Mouse (Mus musculus): ENCODE data around the gene Irgm1. TPM values are rescaled to one million over a fixed set of nuclear protein-coding genes. Genes with fewer than 3 reads are reported as not detected.
"Not testable (repeated sequence)": the region's sequence is repeated elsewhere in the genome, so short reads cannot be mapped to it uniquely, and the experiment has no call there.

Gene Irgm1
- 1.9 and 2.2 TPM in 2 replicates for polyA plus RNA-seq (2014; fragmentation: Nextera tagmentation; extraction: Ambion mirVana)

- H3K4me1 ChIP-seq (ENCODE audit: control insufficient read depth, insufficient read depth, low read length): peaks cover 3% of the 10 kb centered on the region; the same call in 1 of the 2 replicates
- 2% methylated on average over 19 of the region's 19 CpGs for WGBS
- ATAC-seq: peak; percentile 63
These were observed at the start of gene Irgm1 for GRCm38 (mm10) chr11:48871201-48871772. Irgm1 (minus strand) TSS chr11:48871683.

GRCm38 (mm10) chr11:48918380-48918779 is 46.9 kb upstream of the Irgm1 start:
- DNase-seq (ENCODE audit: low spot score) (no peak), ATAC-seq (no peak)
- WGBS: 94% methylated on average over 3 of the region's 3 CpGs

More at GRCm38 (mm10) chr11:48871201-48871772, at the start of gene Irgm1:
- peak within 1 kb of the TSS; percentile 65 for H3K9ac ChIP-seq (ENCODE audit: low read length)
- H3K36me3 ChIP-seq (ENCODE audit: control insufficient read depth, insufficient read depth, low read length): no peaks in the 10 kb centered on the region
- H3K27me3 ChIP-seq (replicated peaks; ENCODE audit: control insufficient read depth, insufficient read depth, low read length): no peaks in the 10 kb centered on the region
- H3K4me2 ChIP-seq (ENCODE audit: low read length): peak within 1 kb of the TSS; percentile 61
- no peaks in the 10 kb centered on the region for H3K9me3 ChIP-seq (replicated peaks; ENCODE audit: control insufficient read depth, low read length)
- no peak within 1 kb of the TSS for H3K27ac ChIP-seq (ENCODE audit: low read depth, low read length)
- peak; percentile 37 for DNase-seq (ENCODE audit: low spot score)
- peak within 1 kb of the TSS; percentile 33 for H3K4me3 ChIP-seq (ENCODE audit: low read depth, low read length)

GRCm38 (mm10) chr11:48913611-48914010 is 42.1 kb upstream of the Irgm1 start:
- ATAC-seq: no peak
- WGBS: 96% methylated on average over 1 of the region's 1 CpGs
- H3K4me3 ChIP-seq (ENCODE audit: low read depth, low read length): no peak overlapping the region

More at GRCm38 (mm10) chr11:48918380-48918779, 46.9 kb upstream of the Irgm1 start:
- Histone ChIP-seq H3K9ac (ENCODE audit: low read length) (no peak overlapping the region), H3K4me1 (ENCODE audit: control insufficient read depth, insufficient read depth, low read length) (no peaks in the 10 kb centered on the region), H3K4me2 (ENCODE audit: low read length) (no peak overlapping the region), H3K36me3 (ENCODE audit: control insufficient read depth, insufficient read depth, low read length) (no peaks in the 10 kb centered on the region), H3K9me3 (replicated peaks; ENCODE audit: control insufficient read depth, low read length) (no peaks in the 10 kb centered on the region), H3K27me3 (replicated peaks; ENCODE audit: control insufficient read depth, insufficient read depth, low read length) (no peaks in the 10 kb centered on the region), H3K27ac (ENCODE audit: low read depth, low read length) (no peak overlapping the region), H3K4me3 (ENCODE audit: low read depth, low read length) (no peak overlapping the region)

GRCm38 (mm10) chr11:48908459-48908858 is 37.0 kb upstream of the Irgm1 start:
- H3K4me3 ChIP-seq (ENCODE audit: low read depth, low read length): no peak overlapping the region
- no peaks in the 10 kb centered on the region for H3K27me3 ChIP-seq (replicated peaks; ENCODE audit: control insufficient read depth, insufficient read depth, low read length)
- WGBS: 43% methylated on average over 1 of the region's 1 CpGs
- H3K4me2 ChIP-seq (ENCODE audit: low read length): no peak overlapping the region
- no peaks in the 10 kb centered on the region for H3K4me1 ChIP-seq (ENCODE audit: control insufficient read depth, insufficient read depth, low read length)
- ATAC-seq (no peak), DNase-seq (ENCODE audit: low spot score) (no peak)
- H3K9me3 ChIP-seq (replicated peaks; ENCODE audit: control insufficient read depth, low read length): no peaks in the 10 kb centered on the region
- no peak overlapping the region for H3K27ac ChIP-seq (ENCODE audit: low read depth, low read length)
- no peaks in the 10 kb centered on the region for H3K36me3 ChIP-seq (ENCODE audit: control insufficient read depth, insufficient read depth, low read length)
- H3K9ac ChIP-seq (ENCODE audit: low read length): no peak overlapping the region

More at GRCm38 (mm10) chr11:48913611-48914010, 42.1 kb upstream of the Irgm1 start:
- no peak overlapping the region for H3K4me2 ChIP-seq (ENCODE audit: low read length)
- DNase-seq (ENCODE audit: low spot score): no peak
- no peaks in the 10 kb centered on the region for H3K36me3 ChIP-seq (ENCODE audit: control insufficient read depth, insufficient read depth, low read length)
- no peak overlapping the region for H3K27ac ChIP-seq (ENCODE audit: low read depth, low read length)
- H3K4me1 ChIP-seq (ENCODE audit: control insufficient read depth, insufficient read depth, low read length): no peaks in the 10 kb centered on the region
- H3K9ac ChIP-seq (ENCODE audit: low read length): no peak overlapping the region
- no peaks in the 10 kb centered on the region for H3K9me3 ChIP-seq (replicated peaks; ENCODE audit: control insufficient read depth, low read length)
- no peaks in the 10 kb centered on the region for H3K27me3 ChIP-seq (replicated peaks; ENCODE audit: control insufficient read depth, insufficient read depth, low read length)

GRCm38 (mm10) chr11:48902021-48902420 is 30.5 kb upstream of the Irgm1 start, which contains the start of gene Gm5431:
Gm5431 (minus strand) TSS chr11:48902214.
- H3K27me3 ChIP-seq (replicated peaks; ENCODE audit: control insufficient read depth, insufficient read depth, low read length): no peaks in the 10 kb centered on the region
- no peak for DNase-seq (ENCODE audit: low spot score)
- H3K4me1 ChIP-seq (ENCODE audit: control insufficient read depth, insufficient read depth, low read length): no peaks in the 10 kb centered on the region
- no peak within 1 kb of the TSS for H3K9ac ChIP-seq (ENCODE audit: low read length)
- no peaks in the 10 kb centered on the region for H3K36me3 ChIP-seq (ENCODE audit: control insufficient read depth, insufficient read depth, low read length)
- no peak for ATAC-seq
- no peak within 1 kb of the TSS for H3K4me3 ChIP-seq (ENCODE audit: low read depth, low read length)
- H3K27ac ChIP-seq (ENCODE audit: low read depth, low read length): no peak within 1 kb of the TSS
- no peaks in the 10 kb centered on the region for H3K9me3 ChIP-seq (replicated peaks; ENCODE audit: control insufficient read depth, low read length)
- no peak within 1 kb of the TSS for H3K4me2 ChIP-seq (ENCODE audit: low read length)
- 72% methylated on average over 2 of the region's 2 CpGs for WGBS

GRCm38 (mm10) chr11:48901567-48901930 is 30.1 kb upstream of the Irgm1 start:
- ATAC-seq: not testable (repeated sequence)

GRCm38 (mm10) chr11:48900654-48901566 is 29.4 kb upstream of the Irgm1 start:
- 85% methylated on average over 6 of the region's 6 CpGs for WGBS
- H3K27ac ChIP-seq (ENCODE audit: low read depth, low read length); DNase-seq (ENCODE audit: low spot score); H3K9ac ChIP-seq (ENCODE audit: low read length); ATAC-seq; H3K4me2 ChIP-seq (ENCODE audit: low read length); H3K27me3 ChIP-seq (replicated peaks; ENCODE audit: control insufficient read depth, insufficient read depth, low read length); H3K9me3 ChIP-seq (replicated peaks; ENCODE audit: control insufficient read depth, low read length); H3K36me3 ChIP-seq (ENCODE audit: control insufficient read depth, insufficient read depth, low read length); H3K4me3 ChIP-seq (ENCODE audit: low read depth, low read length); H3K4me1 ChIP-seq (ENCODE audit: control insufficient read depth, insufficient read depth, low read length): not testable (repeated sequence)

More at GRCm38 (mm10) chr11:48901567-48901930, 30.1 kb upstream of the Irgm1 start:
- not testable (repeated sequence) for H3K27me3 ChIP-seq (replicated peaks; ENCODE audit: control insufficient read depth, insufficient read depth, low read length); H3K4me3 ChIP-seq (ENCODE audit: low read depth, low read length); DNase-seq (ENCODE audit: low spot score); H3K9ac ChIP-seq (ENCODE audit: low read length); H3K36me3 ChIP-seq (ENCODE audit: control insufficient read depth, insufficient read depth, low read length); H3K4me2 ChIP-seq (ENCODE audit: low read length); H3K27ac ChIP-seq (ENCODE audit: low read depth, low read length); H3K9me3 ChIP-seq (replicated peaks; ENCODE audit: control insufficient read depth, low read length); H3K4me1 ChIP-seq (ENCODE audit: control insufficient read depth, insufficient read depth, low read length)
- 90% methylated on average over 1 of the region's 1 CpGs for WGBS

GRCm38 (mm10) chr11:48898812-48899431 is 27.4 kb upstream of the Irgm1 start:
- Histone ChIP-seq H3K9ac (ENCODE audit: low read length) (no peak overlapping the region), H3K36me3 (ENCODE audit: control insufficient read depth, insufficient read depth, low read length) (no peaks in the 10 kb centered on the region), H3K4me3 (ENCODE audit: low read depth, low read length) (no peak overlapping the region), H3K27me3 (replicated peaks; ENCODE audit: control insufficient read depth, insufficient read depth, low read length) (no peaks in the 10 kb centered on the region), H3K9me3 (replicated peaks; ENCODE audit: control insufficient read depth, low read length) (no peaks in the 10 kb centered on the region), H3K27ac (ENCODE audit: low read depth, low read length) (no peak overlapping the region), H3K4me1 (ENCODE audit: control insufficient read depth, insufficient read depth, low read length) (no peaks in the 10 kb centered on the region), H3K4me2 (ENCODE audit: low read length) (no peak overlapping the region)
- DNase-seq (ENCODE audit: low spot score): no peak
- WGBS: 70% methylated on average over 2 of the region's 2 CpGs
- ATAC-seq: no peak

Data from forebrain, embryonic 14.5 days (tissue).